17 mouse cellular contexts compared by ENCODE assay signal in genomic region chr1:182609701-182610335, GRCm38 (mm10). TPM values are rescaled to one million over a fixed set of nuclear protein-coding genes. Genes with fewer than 3 reads are reported as not detected.
A peak's percentile ranks its signal among the peaks of the same experiment; 100 is the strongest.
DNase-seq lines count a peak whose midpoint lies in the region; ATAC-seq and TF ChIP-seq lines count a peak whose summit lies in the region.
"Had no signal": no experiment of that assay in that cellular context is flagged by ENCODE, and none has a peak within 500 bp of the region (broad histone marks: within the 10 kb centered on the region; RNA-seq: fewer than 3 reads in every experiment).

No protein-coding gene starts in this region.

- H3K4me2 ChIP-seq in midbrain, postnatal 0 days (ENCODE audit: low read depth, low read length, poor library complexity, severe bottlenecking), result no peak overlapping the region
- H3K4me2 ChIP-seq in midbrain, embryonic 16.5 days (ENCODE audit: low read length), result no peak overlapping the region
- H3K4me2 ChIP-seq: embryonic facial prominence, embryonic 15.5 days; liver, embryonic 11.5 days; midbrain, embryonic 13.5 days had no signal

- no peaks in the 10 kb centered on the region for H3K27me3 ChIP-seq in midbrain, postnatal 0 days (ENCODE audit: insufficient read depth, low read length)
- no peaks in the 10 kb centered on the region for H3K27me3 ChIP-seq in midbrain, embryonic 16.5 days (ENCODE audit: control insufficient read depth, insufficient read depth, low read depth, low read length)
- H3K27me3 ChIP-seq: embryonic facial prominence, embryonic 15.5 days; midbrain, embryonic 13.5 days had no signal

- no peak overlapping the region for H3K27ac ChIP-seq in gastrocnemius, adult 2 months
- no peak overlapping the region for H3K27ac ChIP-seq in midbrain, postnatal 0 days (ENCODE audit: low read depth, low read length)
- H3K27ac ChIP-seq in midbrain, embryonic 16.5 days (ENCODE audit: low read length), result no peak overlapping the region
- H3K27ac ChIP-seq: embryonic facial prominence, embryonic 15.5 days; heart, adult 2 months; left cerebral cortex, adult 2 months; midbrain, embryonic 13.5 days had no signal

- peaks cover 5% of the 10 kb centered on the region; the same call in 1 of the 2 replicates for H3K4me1 ChIP-seq in midbrain, postnatal 0 days (ENCODE audit: insufficient read depth, low read length)
- no peaks in the 10 kb centered on the region for H3K4me1 ChIP-seq in midbrain, embryonic 16.5 days (ENCODE audit: control insufficient read depth, insufficient read depth, low read length)
- H3K4me1 ChIP-seq: embryonic facial prominence, embryonic 15.5 days had no signal

- no peaks in the 10 kb centered on the region for H3K9me3 ChIP-seq in midbrain, postnatal 0 days (ENCODE audit: low read length)
- H3K9me3 ChIP-seq in midbrain, embryonic 16.5 days (replicated peaks; ENCODE audit: control insufficient read depth, low read length, poor library complexity, severe bottlenecking), result no peaks in the 10 kb centered on the region
- H3K9me3 ChIP-seq: embryonic facial prominence, embryonic 15.5 days; midbrain, embryonic 13.5 days had no signal

- intact Hi-C loops in gastrocnemius, adult 2 months (cut with DNase I), result no loop called here
- intact Hi-C loops in gastrocnemius, postnatal 36 days (cut with DNase I), result no loop called here

- no peak overlapping the region for H3K4me3 ChIP-seq in gastrocnemius, adult 2 months
- no peak overlapping the region for H3K4me3 ChIP-seq in midbrain, postnatal 0 days (ENCODE audit: low read depth, low read length)
- H3K4me3 ChIP-seq in midbrain, embryonic 16.5 days (ENCODE audit: low read depth, low read length), result no peak overlapping the region
- H3K4me3 ChIP-seq: embryonic facial prominence, embryonic 15.5 days; heart, adult 2 months; left cerebral cortex, adult 2 months; midbrain, embryonic 13.5 days had no signal

- ATAC-seq in midbrain, postnatal 0 days (ENCODE audit: low FRiP score), result no peak
- ATAC-seq in midbrain, embryonic 16.5 days, result no peak
- no peak for ATAC-seq in megakaryocyte-erythroid progenitor cell, adult 5-6 weeks (replicated peaks; ENCODE audit: low FRiP score, low TSS enrichment, poor library complexity, severe bottlenecking)
- ATAC-seq: forebrain, embryonic 14.5 days; lung, postnatal 0 days; midbrain, embryonic 13.5 days had no signal

- H3K36me3 ChIP-seq in midbrain, postnatal 0 days (ENCODE audit: insufficient read depth, low read length), result no peaks in the 10 kb centered on the region
- H3K36me3 ChIP-seq in midbrain, embryonic 16.5 days (ENCODE audit: control insufficient read depth, insufficient read depth, low read length), result no peaks in the 10 kb centered on the region
- H3K36me3 ChIP-seq: embryonic facial prominence, embryonic 15.5 days; midbrain, embryonic 13.5 days had no signal

- TF ChIP-seq CTCF in gastrocnemius, adult 2 months (IDR thresholded peaks at IDR 0.05), result no peak
- no peak for TF ChIP-seq CTCF in midbrain, postnatal 0 days (IDR thresholded peaks at IDR 0.05)

- DNase-seq in gastrocnemius, adult 2 months, result peak; percentile 44
- DNase-seq in gastrocnemius, postnatal 36 days, result no peak
- peak; percentile 15 for DNase-seq in midbrain, postnatal 0 days (ENCODE audit: low spot score)
- DNase-seq in kidney, adult 8-10 months, result peak; percentile 67 to 73
- DNase-seq in skeletal muscle tissue, adult 2 months (ENCODE audit: low read depth, low spot score), result peak; percentile 2
- DNase-seq in layer of hippocampus, postnatal 10 days (ENCODE audit: low spot score in 2 of 2), result no peak

- 82% methylated on average over 4 of the region's 4 CpGs for WGBS in midbrain, postnatal 0 days
- WGBS in midbrain, embryonic 16.5 days, result 76% methylated on average over 4 of the region's 4 CpGs

- no peak overlapping the region for H3K9ac ChIP-seq in midbrain, postnatal 0 days (replicated peaks; ENCODE audit: low read length, poor library complexity, severe bottlenecking)
- H3K9ac ChIP-seq in midbrain, embryonic 16.5 days (ENCODE audit: low read depth, low read length), result no peak overlapping the region
- H3K9ac ChIP-seq: embryonic facial prominence, embryonic 15.5 days; midbrain, embryonic 13.5 days had no signal

RNA-seq across cellular contexts. Expression of gene Capn8, which starts 45.0 kb away (rescaled TPM):
- total RNA-seq in gastrocnemius, adult 2 months (2021), result not detected
- not detected for total RNA-seq in gastrocnemius, postnatal 36 days (2021)
- 0.28 TPM in 1 of 2 replicates, not detected in the other for total RNA-seq in midbrain, postnatal 0 days (2014; rRNA removed)
- polyA plus RNA-seq in midbrain, postnatal 0 days (2015; fragmentation: Nextera tagmentation; extraction: Ambion mirVana), result 0.11 and 0.31 TPM in 2 replicates
- polyA plus RNA-seq in midbrain, embryonic 16.5 days (2015; fragmentation: Nextera tagmentation; extraction: Ambion mirVana), result 0.14 and 0.21 TPM in 2 replicates
- not detected in 2 replicates for total RNA-seq in megakaryocyte-erythroid progenitor cell, adult 5-6 weeks (2014; fragmentation: Nextera tagmentation)
- not detected in 2 replicates for total RNA-seq in megakaryocyte-erythroid progenitor cell, adult 5-6 weeks (2017)
- total RNA-seq in layer of hippocampus, postnatal 10 days (2021), result not detected
- total RNA-seq: heart, adult 2 months; heart, postnatal 25 days; left cerebral cortex, adult 2 months had no signal
- polyA plus RNA-seq: heart, adult 2 months; liver, embryonic 11.5 days; midbrain, embryonic 13.5 days; neural tube, embryonic 14.5 days had no signal

Comparison
In these comparisons a context has a peak if more than half of its experiments do, and no peak if none do; other contexts are left out.
1. DNase-seq: peak in gastrocnemius, adult 2 months (single experiment), midbrain, postnatal 0 days (single experiment), kidney, adult 8-10 months (2 of 2) and skeletal muscle tissue, adult 2 months (single experiment); none in gastrocnemius, postnatal 36 days (0 of 2) and layer of hippocampus, postnatal 10 days (0 of 2).